Mouse (Mus musculus) bone marrow, adult 2 months (tissue): ENCODE measurements around the gene Esr2. TPM values are rescaled to one million over a fixed set of nuclear protein-coding genes. Genes with fewer than 3 reads are reported as not detected.

Source experiments
- H3K27ac ChIP-seq: fragments of 200-500 bp; 2 replicates; pipeline ENCODE4 v1.5.1; 2012; ENCODE audit warnings: low read depth, mild to moderate bottlenecking, control low read depth, inconsistent platforms, low read length; ENCODE audit not compliant: control insufficient read depth, poor library complexity, insufficient read depth
- H3K4me1 ChIP-seq: fragments of 200-500 bp; 2 replicates; pipeline ENCODE4 v1.6.1; 2011; ENCODE audit warnings: low read length; ENCODE audit not compliant: control insufficient read depth, insufficient read depth
- H3K4me3 ChIP-seq: fragments of 200-500 bp; replicated peaks from 2 replicates; pipeline ENCODE3; 2011; ENCODE audit warnings: mild to moderate bottlenecking, low read depth, low read length, control low read depth; ENCODE audit not compliant: control insufficient read depth
- CTCF ChIP-seq: fragments of 200-500 bp; IDR thresholded peaks from 2 replicates; pipeline ENCODE4 v1.5.1; 2011; ENCODE audit warnings: low read length, control low read depth; ENCODE audit not compliant: control insufficient read depth, insufficient read depth
- POLR2A ChIP-seq: fragments of 200-500 bp; IDR thresholded peaks from 2 replicates; pipeline ENCODE4 v1.6.1; 2011; ENCODE audit warnings: low read depth, mild to moderate bottlenecking, control low read depth, low read length, borderline replicate concordance; ENCODE audit not compliant: control insufficient read depth
- WGBS: fragments of 180-500 bp; shearing (Covaris S2); methylation state at CpG from one replicate; pipeline ENCODE4 v1.1.7; 2018; 5-methylcytosine and 5-hydroxymethylcytosine counted together
- polyA plus RNA-seq: library from polyadenylated mRNA; stranded (reverse); fragments of >200 nt; gene quantifications from 2 replicates; pipeline ENCODE4 v1.2.4, GENCODE M21; 2011; ENCODE audit warnings: low replicate concordance; ENCODE audit not compliant: missing spikeins, insufficient read depth, insufficient read length

The Esr2 gene
- polyA plus RNA-seq, 1 experiment, result not detected

DNA sequence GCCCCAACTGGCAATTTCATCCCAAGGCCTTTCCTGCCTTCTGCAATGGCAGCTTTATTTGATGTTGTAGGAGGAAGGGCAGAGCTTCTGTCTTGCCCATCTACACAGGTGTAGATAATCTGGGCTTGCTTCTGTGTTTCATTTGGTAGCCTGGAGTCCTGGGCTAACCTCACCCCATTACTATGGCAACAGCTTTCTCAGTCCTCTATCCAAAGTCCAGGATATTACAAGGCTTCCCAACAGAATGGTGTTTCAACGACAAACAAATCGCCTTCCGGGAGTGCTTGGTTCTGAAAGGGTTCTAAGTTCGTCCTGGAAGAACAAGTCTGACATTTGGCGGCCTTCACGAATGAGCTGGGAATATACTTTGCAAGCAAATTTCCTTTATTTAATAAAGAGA is 46.2 kb downstream of the Esr2 start:
- H3K4me3 ChIP-seq, result no peak overlapping the region
- 87% methylated on average over 6 of the region's 6 CpGs for WGBS
- H3K4me1 ChIP-seq, result no peaks in the 10 kb centered on the region
- TF ChIP-seq POLR2A, result no peak
- no peak for TF ChIP-seq CTCF
- no peak overlapping the region for H3K27ac ChIP-seq

DNA sequence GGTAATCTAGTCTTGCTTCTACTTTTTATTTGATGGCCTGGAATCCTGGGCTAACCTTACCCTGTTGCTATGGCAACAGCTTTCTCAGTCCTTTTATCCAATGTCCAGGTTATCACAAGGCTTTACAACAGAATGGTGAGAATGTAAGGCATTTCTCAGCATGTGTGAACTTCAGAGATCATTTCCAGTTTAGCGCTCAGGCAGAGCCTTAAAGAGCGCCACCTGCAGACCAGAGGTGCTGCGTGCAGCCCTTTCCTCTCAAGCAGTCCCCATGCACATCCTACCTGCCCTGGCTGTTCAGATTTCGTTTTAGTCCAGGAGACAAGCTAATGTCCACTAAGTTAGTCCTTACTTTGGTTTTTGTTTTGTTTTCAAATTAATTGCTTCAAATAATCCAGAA is 46.8 kb downstream of the Esr2 start:
- WGBS, result 27% methylated on average over 4 of the region's 4 CpGs
- H3K4me1 ChIP-seq, result no peaks in the 10 kb centered on the region
- TF ChIP-seq CTCF (peak; percentile 69), POLR2A (no peak)

GRCm38 (mm10) chr12:76128831-76129230 is 48.2 kb downstream of the Esr2 start:
- H3K4me3 ChIP-seq, result no peak overlapping the region
- WGBS, result 84% methylated on average over 10 of the region's 10 CpGs
- no peak for TF ChIP-seq CTCF
- no peak for TF ChIP-seq POLR2A
- H3K27ac ChIP-seq, result no peak overlapping the region
- no peaks in the 10 kb centered on the region for H3K4me1 ChIP-seq

More for the DNA sequence above, 46.8 kb downstream of the Esr2 start:
- Histone ChIP-seq H3K4me3 (no peak overlapping the region), H3K27ac (no peak overlapping the region)

GRCm38 (mm10) chr12:76128306-76128705 is 48.8 kb downstream of the Esr2 start:
- 47% methylated on average over 3 of the region's 3 CpGs for WGBS

DNA sequence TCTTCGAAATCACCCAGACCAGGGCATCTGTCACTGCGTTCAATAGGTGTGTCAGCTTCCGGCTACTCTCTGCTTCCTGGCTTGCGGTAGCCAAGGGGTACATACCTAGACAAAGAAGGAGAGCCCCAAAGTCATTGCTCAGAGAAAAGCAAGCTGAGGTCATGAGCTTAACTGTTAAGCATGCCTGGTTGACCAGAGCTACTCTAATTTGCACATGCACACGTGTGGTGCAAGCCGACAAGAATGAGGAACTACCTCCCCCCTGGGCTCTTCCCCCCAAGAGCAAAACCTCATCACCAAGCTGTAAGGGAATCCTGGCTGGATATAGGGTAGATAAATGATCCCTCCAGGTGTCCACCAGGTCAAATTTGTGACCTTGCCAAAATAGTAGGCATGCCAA is 53.8 kb downstream of the Esr2 start:
- WGBS, result 54% methylated on average over 6 of the region's 6 CpGs
- no peak overlapping the region for H3K27ac ChIP-seq
- no peak overlapping the region for H3K4me3 ChIP-seq
- TF ChIP-seq POLR2A (no peak), CTCF (no peak)
- no peaks in the 10 kb centered on the region; the same call in 1 of the 2 replicates for H3K4me1 ChIP-seq

More at GRCm38 (mm10) chr12:76128306-76128705, 48.8 kb downstream of the Esr2 start:
- Histone ChIP-seq H3K4me3 (no peak overlapping the region), H3K4me1 (no peaks in the 10 kb centered on the region), H3K27ac (no peak overlapping the region)
- TF ChIP-seq POLR2A (no peak), CTCF (no peak)

GRCm38 (mm10) chr12:76117632-76118153 is 59.4 kb downstream of the Esr2 start:
- H3K4me3 ChIP-seq, result no peak overlapping the region
- H3K27ac ChIP-seq, result no peak overlapping the region
- 79% methylated on average over 4 of the region's 4 CpGs for WGBS
- no peaks in the 10 kb centered on the region; the same call in 1 of the 2 replicates for H3K4me1 ChIP-seq
- TF ChIP-seq POLR2A, result no peak
- TF ChIP-seq CTCF, result no peak

DNA sequence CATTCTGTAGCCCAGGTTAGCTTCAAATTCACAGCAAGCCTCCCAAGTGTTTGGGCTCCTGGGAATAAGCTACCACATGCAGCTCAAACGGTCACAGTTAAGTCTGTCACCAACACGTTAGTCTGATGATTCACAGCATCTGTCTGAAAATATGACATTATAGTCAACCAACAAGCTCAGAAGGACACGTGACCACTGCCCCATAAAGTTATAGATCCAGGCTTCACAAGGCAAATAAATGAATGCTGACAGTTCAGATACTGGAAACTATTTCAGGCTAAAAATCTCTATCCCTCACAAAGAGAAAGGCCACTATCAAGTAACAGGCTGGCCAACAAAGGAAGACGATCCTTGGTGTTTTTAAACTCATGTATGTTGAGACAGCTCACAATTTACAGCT is 60.5 kb downstream of the Esr2 start:
- Histone ChIP-seq H3K27ac (no peak overlapping the region), H3K4me3 (no peak overlapping the region), H3K4me1 (no peaks in the 10 kb centered on the region)
- 71% methylated on average over 4 of the region's 4 CpGs for whole genome bisulfite sequencing
- TF ChIP-seq CTCF (no peak), POLR2A (no peak)

DNA sequence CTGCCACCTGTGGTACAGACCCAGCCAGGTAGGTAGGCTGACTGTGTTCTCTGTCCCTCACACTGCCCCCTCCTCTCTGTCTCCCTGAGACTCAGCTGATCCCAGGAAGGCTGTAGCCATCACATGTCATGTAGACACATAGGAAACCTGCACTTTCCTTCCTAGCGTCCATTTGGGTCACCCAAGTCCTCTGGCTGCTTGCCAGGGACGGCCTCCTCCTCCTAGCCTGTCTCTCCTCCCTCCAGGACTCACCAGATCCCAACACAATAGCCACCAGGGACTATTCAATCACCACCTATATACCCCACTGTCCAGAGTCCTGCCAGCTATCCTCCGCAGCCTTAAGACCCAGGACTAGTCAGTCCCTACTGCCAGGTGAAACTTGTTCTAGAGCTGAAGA is 66.0 kb downstream of the Esr2 start:
- Histone ChIP-seq H3K4me3 (no peak overlapping the region), H3K27ac (no peak overlapping the region), H3K4me1 (no peaks in the 10 kb centered on the region)
- no peak for TF ChIP-seq POLR2A
- no peak for TF ChIP-seq CTCF
- WGBS, result 70% methylated on average over 3 of the region's 3 CpGs

GRCm38 (mm10) chr12:76109646-76110405 is 67.2 kb downstream of the Esr2 start:
- TF ChIP-seq CTCF (no peak), POLR2A (no peak)
- 89% methylated on average over 15 of the region's 15 CpGs for WGBS
- H3K4me1 ChIP-seq, result no peaks in the 10 kb centered on the region
- H3K4me3 ChIP-seq, result no peak overlapping the region
- no peak overlapping the region for H3K27ac ChIP-seq
